Mouse (Mus musculus) liver, embryonic 13.5 days (tissue): ENCODE data around the gene Daam2. TPM values are rescaled to one million over a fixed set of nuclear protein-coding genes. Genes with fewer than 3 reads are reported as not detected.

ENCODE experiments used
- ATAC-seq: fragments of 200-750 bp; cut with Nextera tagmentation; 2 replicates; pipeline ENCODE4 v1.8.0; 2017; ENCODE audit warnings: low read depth, mild to moderate bottlenecking, moderate number of reproducible peaks, moderate library complexity
- DNase-seq: peaks from one replicate; pipeline ENCODE4 v3.0.0; 2022
- H3K27ac ChIP-seq: fragments of 300-500 bp; sonication (generic); 2 replicates; pipeline ENCODE4 v1.5.1; 2015; ENCODE audit warnings: moderate library complexity, mild to moderate bottlenecking, inconsistent platforms
- H3K27me3 ChIP-seq: fragments of 300-500 bp; sonication (generic); 2 replicates; pipeline ENCODE4 v1.6.1; 2015; ENCODE audit warnings: mild to moderate bottlenecking, inconsistent platforms
- H3K36me3 ChIP-seq: fragments of 300-500 bp; sonication (generic); 2 replicates; pipeline ENCODE4 v1.6.1; 2015; ENCODE audit warnings: mild to moderate bottlenecking, inconsistent platforms
- H3K4me1 ChIP-seq: fragments of 300-500 bp; sonication (generic); replicated peaks from 2 replicates; pipeline ENCODE4 v1.6.1; 2015; ENCODE audit warnings: inconsistent platforms
- H3K4me2 ChIP-seq: fragments of 300-500 bp; sonication (generic); 2 replicates; pipeline ENCODE4 v1.6.1; 2015; ENCODE audit warnings: inconsistent platforms, mild to moderate bottlenecking, moderate library complexity
- H3K4me3 ChIP-seq: fragments of 300-500 bp; sonication (generic); replicated peaks from 2 replicates; pipeline ENCODE4 v1.5.1; 2015; ENCODE audit warnings: mild to moderate bottlenecking, inconsistent platforms
- H3K9ac ChIP-seq: fragments of 300-500 bp; sonication (generic); 2 replicates; pipeline ENCODE4 v1.6.1; 2015; ENCODE audit warnings: mild to moderate bottlenecking, inconsistent platforms
- H3K9me3 ChIP-seq: fragments of 300-500 bp; sonication (generic); replicated peaks from 2 replicates; pipeline ENCODE4 v1.6.1; 2016; ENCODE audit warnings: inconsistent platforms
- WGBS: fragments of 180-500 bp; shearing (Covaris S2); methylation state at CpG from one replicate; pipeline ENCODE4 v1.1.7; 2015; ENCODE audit not compliant: insufficient replicate concordance; 5-methylcytosine and 5-hydroxymethylcytosine counted together
- polyA plus RNA-seq: library from polyadenylated mRNA; unstranded; fragments of >200 nt; fragmentation: Nextera tagmentation; extraction: Ambion mirVana; gene quantifications from 2 replicates; pipeline ENCODE4 v1.2.1, GENCODE M21; 2015

Daam2 gene
- polyA plus RNA-seq, 1 experiment from 2014 or later: 0.30 TPM

GRCm38 (mm10) chr17:49412974-49413373, 151.2 kb downstream of the Daam2 start:
- H3K27me3 ChIP-seq: 0 out of 2 replicates have a peak, but pooled peaks cover 3% of the 10 kb centered on the region
- 43% methylated on average over 5 of the region's 5 CpGs for WGBS
- H3K9me3 ChIP-seq: no peaks in the 10 kb centered on the region
- no peak overlapping the region for H3K9ac ChIP-seq
- DNase-seq: no peak
- H3K27ac ChIP-seq: no peak overlapping the region
- H3K4me1 ChIP-seq: no peaks in the 10 kb centered on the region
- no peak overlapping the region for H3K4me2 ChIP-seq
- no peaks in the 10 kb centered on the region for H3K36me3 ChIP-seq
- no peak for ATAC-seq
- H3K4me3 ChIP-seq: no peak overlapping the region

Other genes starting within 250 kb of the Daam2 start
- 6.1 and 8.5 TPM in 2 replicates for gene Mocs1, start 136.0 kb downstream of the Daam2 start, polyA plus RNA-seq
- 0.10 and 0.36 TPM in 2 replicates for gene Kif6, start 50.8 kb upstream of the Daam2 start, polyA plus RNA-seq